Mouse (Mus musculus) ES-Bruce4 (cell line): ENCODE measurements around the gene Slc25a47. TPM values are rescaled to one million over a fixed set of nuclear protein-coding genes. Genes with fewer than 3 reads are reported as not detected.

ENCODE experiments used
- H3K27ac ChIP-seq: 2 replicates; pipeline ENCODE4 v1.5.1; 2012; ENCODE audit warnings: low read length, inconsistent platforms; ENCODE audit not compliant: insufficient read depth
- H3K27me3 ChIP-seq: 2 replicates; pipeline ENCODE4 v1.6.1; 2012; ENCODE audit warnings: mild to moderate bottlenecking, low read length, inconsistent platforms; ENCODE audit not compliant: control insufficient read depth, poor library complexity, insufficient read depth, severe bottlenecking
- H3K36me3 ChIP-seq: 2 replicates; pipeline ENCODE4 v1.6.1; 2012; ENCODE audit warnings: inconsistent platforms, mild to moderate bottlenecking, low read length, moderate library complexity; ENCODE audit not compliant: control insufficient read depth, poor library complexity, insufficient read depth, severe bottlenecking
- H3K4me1 ChIP-seq: one replicate; pipeline ENCODE4 v1.8.1; 2011; ENCODE audit warnings: low read length; ENCODE audit not compliant: control insufficient read depth, insufficient read depth
- H3K4me3 ChIP-seq: 2 replicates; pipeline ENCODE4 v1.5.1; 2011; ENCODE audit warnings: low read depth, mild to moderate bottlenecking, low read length
- H3K9ac ChIP-seq: 2 replicates; pipeline ENCODE4 v1.6.1; 2012; ENCODE audit warnings: low read depth, mild to moderate bottlenecking, inconsistent platforms; ENCODE audit not compliant: poor library complexity, severe bottlenecking
- H3K9me3 ChIP-seq: replicated peaks from 2 replicates; pipeline ENCODE4 v1.6.1; 2012; ENCODE audit warnings: mild to moderate bottlenecking, low read length, inconsistent platforms; ENCODE audit not compliant: control insufficient read depth, poor library complexity, insufficient read depth, severe bottlenecking
- CTCF ChIP-seq: IDR thresholded peaks from one replicate; pipeline ENCODE4 v1.8.1; 2011; ENCODE audit warnings: low read depth, low read length
- EP300 ChIP-seq: IDR thresholded peaks from 2 replicates; pipeline ENCODE4 v1.6.1; 2011; ENCODE audit warnings: low read depth, low read length; ENCODE audit not compliant: insufficient read depth
- POLR2A ChIP-seq: IDR thresholded peaks from one replicate; pipeline ENCODE4 v1.8.1; 2011; ENCODE audit warnings: low read length; ENCODE audit not compliant: insufficient read depth
- polyA plus RNA-seq: library from polyadenylated mRNA; stranded (reverse); fragments of >200 nt; gene quantifications from 2 replicates; pipeline ENCODE4 v1.2.4, GENCODE M21; 2011; ENCODE audit warnings: low read depth; ENCODE audit not compliant: missing spikeins, insufficient read depth, insufficient read length

The Slc25a47 gene
- polyA plus RNA-seq, 1 experiment, result 3.6 TPM

GRCm38 (mm10) chr12:108794078-108794711 is 41.7 kb upstream of the Slc25a47 start:
- Histone ChIP-seq H3K4me3 (peak overlapping the region; percentile 100), H3K27me3 (no peaks in the 10 kb centered on the region), H3K27ac (peak overlapping the region; percentile 48), H3K9me3 (no peaks in the 10 kb centered on the region), H3K9ac (peak overlapping the region; percentile 99), H3K4me1 (no peaks in the 10 kb centered on the region), H3K36me3 (peaks cover 13% of the 10 kb centered on the region)
- no peak for TF ChIP-seq POLR2A
- TF ChIP-seq EP300, result no peak
- no peak for TF ChIP-seq CTCF

GRCm38 (mm10) chr12:108794979-108795537 is 40.8 kb upstream of the Slc25a47 start:
- Histone ChIP-seq H3K9me3 (no peaks in the 10 kb centered on the region), H3K27ac (no peak overlapping the region), H3K4me3 (peak overlapping the region; percentile 100), H3K36me3 (peaks cover 19% of the 10 kb centered on the region), H3K9ac (peak overlapping the region; percentile 99), H3K27me3 (no peaks in the 10 kb centered on the region), H3K4me1 (peaks cover under 1% of the 10 kb centered on the region)
- no peak for TF ChIP-seq CTCF
- no peak for TF ChIP-seq EP300
- TF ChIP-seq POLR2A, result no peak

GRCm38 (mm10) chr12:108801613-108802012 is 34.2 kb upstream of the Slc25a47 start:
- peaks cover 1% of the 10 kb centered on the region for H3K4me1 ChIP-seq
- no peak overlapping the region for H3K4me3 ChIP-seq
- no peak overlapping the region for H3K9ac ChIP-seq
- H3K9me3 ChIP-seq, result no peaks in the 10 kb centered on the region
- TF ChIP-seq POLR2A (no peak), CTCF (no peak), EP300 (no peak)
- H3K27ac ChIP-seq, result no peak overlapping the region
- peaks cover 18% of the 10 kb centered on the region for H3K36me3 ChIP-seq
- no peaks in the 10 kb centered on the region for H3K27me3 ChIP-seq

GRCm38 (mm10) chr12:108804388-108804787 is 31.5 kb upstream of the Slc25a47 start:
- Histone ChIP-seq H3K27ac (no peak overlapping the region), H3K36me3 (peaks cover 41% of the 10 kb centered on the region), H3K9me3 (no peaks in the 10 kb centered on the region), H3K4me1 (peaks cover 1% of the 10 kb centered on the region), H3K9ac (no peak overlapping the region), H3K4me3 (no peak overlapping the region), H3K27me3 (no peaks in the 10 kb centered on the region)
- no peak for TF ChIP-seq EP300
- no peak for TF ChIP-seq CTCF
- no peak for TF ChIP-seq POLR2A

GRCm38 (mm10) chr12:108808465-108808864 is 27.4 kb upstream of the Slc25a47 start:
- Histone ChIP-seq H3K9ac (no peak overlapping the region), H3K9me3 (no peaks in the 10 kb centered on the region), H3K4me3 (no peak overlapping the region), H3K27ac (no peak overlapping the region), H3K36me3 (peaks cover 60% of the 10 kb centered on the region), H3K27me3 (no peaks in the 10 kb centered on the region), H3K4me1 (no peaks in the 10 kb centered on the region)
- no peak for TF ChIP-seq CTCF
- no peak for TF ChIP-seq POLR2A
- no peak for TF ChIP-seq EP300

- no peaks in the 10 kb centered on the region for H3K27me3 ChIP-seq
- no peak for TF ChIP-seq POLR2A
- H3K4me1 ChIP-seq, result no peaks in the 10 kb centered on the region
- peaks cover 64% of the 10 kb centered on the region for H3K36me3 ChIP-seq
- no peak overlapping the region for H3K4me3 ChIP-seq
- H3K9me3 ChIP-seq, result no peaks in the 10 kb centered on the region
- H3K9ac ChIP-seq, result no peak overlapping the region
- no peak overlapping the region for H3K27ac ChIP-seq
These were observed 26.1 kb upstream of the Slc25a47 start for GRCm38 (mm10) chr12:108809771-108810170.
